Mouse (Mus musculus): ENCODE results near the gene Arpc2. TPM values are rescaled to one million over a fixed set of nuclear protein-coding genes. Genes with fewer than 3 reads are reported as not detected.

Arpc2 gene
- total and polyA plus RNA-seq, 3 experiments = 108 to 423 (median 141) TPM

- Histone ChIP-seq H3K27ac (ENCODE audit: control insufficient read depth, low read depth, low read length) (no peak overlapping the region), H3K4me1 (ENCODE audit: control insufficient read depth in 1 of 2, insufficient read depth in 2 of 2, low read length in 2 of 2) (no peaks in the 10 kb centered on the region), H3K27me3 (ENCODE audit: control insufficient read depth in 1 of 2, insufficient read depth in 2 of 2, low read length in 2 of 2) (no peaks in the 10 kb centered on the region), H3K4me3 (ENCODE audit: control insufficient read depth in 1 of 2, insufficient read depth in 1 of 2, low read depth in 2 of 2, low read length in 2 of 2) (no peak overlapping the region), H3K79me2 (ENCODE audit: control insufficient read depth, insufficient read depth, low read length, poor library complexity) (no peaks in the 10 kb centered on the region), H3K9me3 (replicated peaks; ENCODE audit: insufficient read depth, low read length) (no peaks in the 10 kb centered on the region), H3K9ac (ENCODE audit: control insufficient read depth, low read depth, low read length, poor library complexity, severe bottlenecking) (no peak overlapping the region), H3K36me3 (ENCODE audit: control insufficient read depth in 1 of 2, insufficient read depth in 2 of 2, low read length in 2 of 2) (no peaks in the 10 kb centered on the region)
- no peak for DNase-seq (ENCODE audit: low read depth, low spot score)
- TF ChIP-seq CHD2 (IDR thresholded peaks at IDR 0.05; ENCODE audit: low read length) = no peak
- no peak for TF ChIP-seq MEF2A (IDR thresholded peaks at IDR 0.05; ENCODE audit: extremely low read depth, insufficient replicate concordance, low read depth, low read length, poor library complexity, severe bottlenecking)
- TF ChIP-seq CHD1 (IDR thresholded peaks at IDR 0.05; ENCODE audit: low read depth, low read length) = no peak
- no peak for TF ChIP-seq MYC (IDR thresholded peaks at IDR 0.05; ENCODE audit: low read depth, low read length)
- no peak for TF ChIP-seq MAZ (IDR thresholded peaks at IDR 0.05; ENCODE audit: low read depth, low read length)
- no peak for TF ChIP-seq EP300 (IDR thresholded peaks at IDR 0.05; ENCODE audit: low read depth in 1 of 2, low read length in 2 of 2)
- TF ChIP-seq GABPA (IDR thresholded peaks at IDR 0.05; ENCODE audit: low read depth, low read length) = no peak
- no peak for TF ChIP-seq POLR2AphosphoS2 (IDR thresholded peaks at IDR 0.05; ENCODE audit: low read length)
- no peak for TF ChIP-seq KAT2A (conservative IDR thresholded peaks at IDR 0.05; ENCODE audit: low read depth, low read length)
- no peak for TF ChIP-seq MXI1 (IDR thresholded peaks at IDR 0.05; ENCODE audit: low read depth, low read length)
- TF ChIP-seq USF1 (IDR thresholded peaks at IDR 0.05; ENCODE audit: low read depth, low read length) = no peak
- no peak for TF ChIP-seq UBTF (IDR thresholded peaks at IDR 0.05; ENCODE audit: borderline replicate concordance, insufficient read depth, low read depth, low read length)
- TF ChIP-seq SIN3A (IDR thresholded peaks at IDR 0.05; ENCODE audit: low read length) = no peak
- TF ChIP-seq USF2 (IDR thresholded peaks at IDR 0.05; ENCODE audit: borderline replicate concordance in 1 of 2, insufficient read depth in 1 of 2, low read depth in 1 of 2, low read length in 2 of 2) = no peak
- TF ChIP-seq NRF1 (IDR thresholded peaks at IDR 0.05; ENCODE audit: insufficient read depth, low read depth, low read length, poor library complexity, severe bottlenecking) = no peak
Measured at GRCm38 (mm10) chr1:74271659-74272058, 35.8 kb downstream of the Arpc2 start.

GRCm38 (mm10) chr1:74275015-74275414, 39.1 kb downstream of the Arpc2 start:
- no peak overlapping the region for H3K27ac ChIP-seq (ENCODE audit: control insufficient read depth, low read depth, low read length)
- no peaks in the 10 kb centered on the region for H3K9me3 ChIP-seq (replicated peaks; ENCODE audit: insufficient read depth, low read length)
- no peak for TF ChIP-seq MYC (IDR thresholded peaks at IDR 0.05; ENCODE audit: low read depth, low read length)
- no peak for TF ChIP-seq MAFK (IDR thresholded peaks at IDR 0.05; ENCODE audit: borderline replicate concordance, low read depth, low read length)
- no peak for TF ChIP-seq ZMIZ1 (IDR thresholded peaks at IDR 0.05; ENCODE audit: low read depth, low read length)
- no peak for TF ChIP-seq MAX (IDR thresholded peaks at IDR 0.05; ENCODE audit: low read length)
- no peak for TF ChIP-seq ELF1 (IDR thresholded peaks at IDR 0.05; ENCODE audit: low read depth, low read length)
- TF ChIP-seq GABPA (IDR thresholded peaks at IDR 0.05; ENCODE audit: low read depth, low read length) = no peak
- TF ChIP-seq NRF1 (IDR thresholded peaks at IDR 0.05; ENCODE audit: insufficient read depth, low read depth, low read length, poor library complexity, severe bottlenecking) = no peak
- no peak for TF ChIP-seq CHD1 (IDR thresholded peaks at IDR 0.05; ENCODE audit: low read depth, low read length)
- TF ChIP-seq ZNF384 (IDR thresholded peaks at IDR 0.05; ENCODE audit: low read depth, low read length) = no peak
- TF ChIP-seq KAT2A (conservative IDR thresholded peaks at IDR 0.05; ENCODE audit: low read depth, low read length) = no peak
- TF ChIP-seq EP300 (IDR thresholded peaks at IDR 0.05; ENCODE audit: low read depth in 1 of 2, low read length in 2 of 2) = no peak
- TF ChIP-seq GATA1 (IDR thresholded peaks at IDR 0.05; ENCODE audit: low read depth, low read length) = no peak
- no peak for TF ChIP-seq CHD2 (IDR thresholded peaks at IDR 0.05; ENCODE audit: low read length)
- TF ChIP-seq RCOR1 (IDR thresholded peaks at IDR 0.05; ENCODE audit: low read depth, low read length) = no peak
- TF ChIP-seq JUND (IDR thresholded peaks at IDR 0.05; ENCODE audit: low read depth, low read length) = no peak
- no peak for TF ChIP-seq ETS1 (IDR thresholded peaks at IDR 0.05; ENCODE audit: low read depth, low read length)
- TF ChIP-seq NELFE (IDR thresholded peaks at IDR 0.05; ENCODE audit: low read depth, low read length) = no peak
- TF ChIP-seq POLR2AphosphoS2 (IDR thresholded peaks at IDR 0.05; ENCODE audit: low read length) = no peak
- no peak for TF ChIP-seq E2F4 (IDR thresholded peaks at IDR 0.05; ENCODE audit: borderline replicate concordance, low read depth, low read length)
- DNase-seq (ENCODE audit: low read depth, low spot score) = no peak
- H3K27me3 ChIP-seq (ENCODE audit: control insufficient read depth in 1 of 2, insufficient read depth in 2 of 2, low read length in 2 of 2) = no peaks in the 10 kb centered on the region
- no peak overlapping the region for H3K9ac ChIP-seq (ENCODE audit: control insufficient read depth, low read depth, low read length, poor library complexity, severe bottlenecking)
- no peaks in the 10 kb centered on the region for H3K4me1 ChIP-seq (ENCODE audit: control insufficient read depth in 1 of 2, insufficient read depth in 2 of 2, low read length in 2 of 2)
- H3K4me3 ChIP-seq (ENCODE audit: control insufficient read depth in 1 of 2, insufficient read depth in 1 of 2, low read depth in 2 of 2, low read length in 2 of 2) = no peak overlapping the region
- H3K36me3 ChIP-seq (ENCODE audit: control insufficient read depth in 1 of 2, insufficient read depth in 2 of 2, low read length in 2 of 2) = no peaks in the 10 kb centered on the region
- no peaks in the 10 kb centered on the region for H3K79me2 ChIP-seq (ENCODE audit: control insufficient read depth, insufficient read depth, low read length, poor library complexity)

Measured in MEL (cell line).